Mouse (Mus musculus): ENCODE measurements at regions not wholly inside any gene's neighbourhood (a gene's known extent, or its start where the extent isn't known, plus 50 kb on each side); places are given as distances from the start of the nearest gene placed in this dataset.

DNA sequence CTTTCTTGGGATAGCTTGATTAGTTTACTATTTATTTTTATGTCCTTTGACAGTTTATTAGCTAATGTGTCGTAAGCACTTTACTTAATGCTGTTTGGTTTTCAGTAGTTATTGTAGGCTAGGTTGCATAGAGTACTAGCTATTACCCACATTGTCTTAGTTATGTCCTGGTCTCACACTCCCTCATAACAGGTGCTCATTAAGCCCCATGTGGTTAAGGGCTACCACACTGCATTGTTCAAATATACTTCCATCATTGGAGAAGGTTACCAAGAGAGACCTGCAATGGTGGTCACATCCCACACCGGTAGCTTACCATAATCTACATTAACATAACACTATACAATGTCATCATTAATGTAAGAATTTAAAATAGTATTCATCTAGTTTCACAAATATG lies 153.3 kb downstream of the Lyplal1 start:
- Histone ChIP-seq H3K4me3 (ENCODE audit: low read depth, low read length) (no peak overlapping the region), H3K27me3 (ENCODE audit: control insufficient read depth, insufficient read depth, low read length) (no peaks in the 10 kb centered on the region), H3K4me2 (ENCODE audit: low read depth, low read length) (no peak overlapping the region), H3K4me1 (ENCODE audit: control insufficient read depth, insufficient read depth) (no peaks in the 10 kb centered on the region), H3K9me3 (replicated peaks; ENCODE audit: control insufficient read depth, low read length) (no peaks in the 10 kb centered on the region), H3K27ac (ENCODE audit: low read depth) (no peak overlapping the region), H3K9ac (replicated peaks; ENCODE audit: low read depth, low read length) (no peak overlapping the region), H3K36me3 (replicated peaks; ENCODE audit: control insufficient read depth, insufficient read depth, low read length) (no peaks in the 10 kb centered on the region)
- 96% methylated on average over 2 of the region's 2 CpGs for WGBS
- TF ChIP-seq EP300 (IDR thresholded peaks at IDR 0.05; ENCODE audit: low read depth) (no peak), CTCF (IDR thresholded peaks at IDR 0.05; ENCODE audit: low read depth) (no peak)
- DNase-seq (ENCODE audit: low spot score) (no peak), ATAC-seq (ENCODE audit: insufficient read depth, low read depth) (no peak)

DNA sequence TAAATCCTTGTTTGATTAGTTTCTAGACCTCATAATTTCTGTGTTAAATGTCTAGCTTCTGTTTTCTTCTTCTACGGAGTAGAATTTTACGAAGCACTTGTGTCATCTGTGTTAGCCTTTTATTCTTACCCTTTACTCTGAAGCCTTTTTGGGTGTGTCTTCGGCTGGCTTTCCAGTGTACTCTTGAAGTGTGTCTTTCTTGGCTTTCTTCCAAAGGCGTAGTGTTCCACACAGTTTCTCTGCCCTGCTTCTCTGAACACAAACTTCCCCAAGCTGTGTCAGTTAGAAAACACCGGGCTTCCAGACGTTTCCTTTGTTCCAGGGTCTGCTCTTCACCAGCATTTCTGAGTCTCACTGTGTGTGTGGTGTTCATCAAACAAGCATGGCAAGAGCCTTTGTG lies 152.7 kb downstream of the Lyplal1 start:
- Histone ChIP-seq H3K36me3 (replicated peaks; ENCODE audit: control insufficient read depth, insufficient read depth, low read length) (no peaks in the 10 kb centered on the region), H3K9ac (replicated peaks; ENCODE audit: low read depth, low read length) (no peak overlapping the region), H3K4me3 (ENCODE audit: low read depth, low read length) (no peak overlapping the region), H3K4me1 (ENCODE audit: control insufficient read depth, insufficient read depth) (no peaks in the 10 kb centered on the region), H3K9me3 (replicated peaks; ENCODE audit: control insufficient read depth, low read length) (no peaks in the 10 kb centered on the region), H3K4me2 (ENCODE audit: low read depth, low read length) (no peak overlapping the region), H3K27ac (ENCODE audit: low read depth) (no peak overlapping the region), H3K27me3 (ENCODE audit: control insufficient read depth, insufficient read depth, low read length) (no peaks in the 10 kb centered on the region)
- DNase-seq (ENCODE audit: low spot score) (peak; percentile 47), ATAC-seq (ENCODE audit: insufficient read depth, low read depth) (no peak)
- TF ChIP-seq CTCF (IDR thresholded peaks at IDR 0.05; ENCODE audit: low read depth): no peak
- no peak for TF ChIP-seq EP300 (IDR thresholded peaks at IDR 0.05; ENCODE audit: low read depth)
- 36% methylated on average over 6 of the region's 6 CpGs for WGBS

DNA sequence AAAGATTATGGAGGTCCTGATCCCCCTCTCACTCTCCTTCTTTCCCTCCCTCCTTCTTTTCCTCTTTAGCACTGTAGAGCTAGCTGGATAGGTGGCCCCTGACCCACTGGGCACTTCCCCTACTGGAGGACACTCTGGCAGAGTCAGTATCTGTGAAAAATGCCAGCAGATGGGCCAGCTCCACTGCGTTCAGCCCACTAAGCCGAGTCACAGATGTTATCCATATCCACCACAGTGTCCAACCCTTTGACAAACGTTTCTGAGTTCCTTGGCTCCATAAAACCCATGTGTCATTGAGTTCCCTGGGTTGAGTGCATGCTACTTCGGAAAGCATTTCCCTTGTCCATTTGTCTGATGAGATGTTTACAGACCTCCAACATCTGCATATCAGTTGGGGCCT lies 149.9 kb downstream of the Lyplal1 start:
- no peak for TF ChIP-seq EP300 (IDR thresholded peaks at IDR 0.05; ENCODE audit: low read depth)
- TF ChIP-seq CTCF (IDR thresholded peaks at IDR 0.05; ENCODE audit: low read depth): no peak
- no peak overlapping the region for H3K27ac ChIP-seq (ENCODE audit: low read depth)
- no peak overlapping the region for H3K4me2 ChIP-seq (ENCODE audit: low read depth, low read length)
- no peak for ATAC-seq (ENCODE audit: insufficient read depth, low read depth)
- H3K4me3 ChIP-seq (ENCODE audit: low read depth, low read length): no peak overlapping the region
- no peaks in the 10 kb centered on the region for H3K27me3 ChIP-seq (ENCODE audit: control insufficient read depth, insufficient read depth, low read length)
- no peaks in the 10 kb centered on the region for H3K4me1 ChIP-seq (ENCODE audit: control insufficient read depth, insufficient read depth)
- H3K36me3 ChIP-seq (replicated peaks; ENCODE audit: control insufficient read depth, insufficient read depth, low read length): no peaks in the 10 kb centered on the region
- no peak for DNase-seq (ENCODE audit: low spot score)
- H3K9me3 ChIP-seq (replicated peaks; ENCODE audit: control insufficient read depth, low read length): no peaks in the 10 kb centered on the region
- WGBS: 72% methylated on average over 4 of the region's 4 CpGs
- H3K9ac ChIP-seq (replicated peaks; ENCODE audit: low read depth, low read length): no peak overlapping the region

DNA sequence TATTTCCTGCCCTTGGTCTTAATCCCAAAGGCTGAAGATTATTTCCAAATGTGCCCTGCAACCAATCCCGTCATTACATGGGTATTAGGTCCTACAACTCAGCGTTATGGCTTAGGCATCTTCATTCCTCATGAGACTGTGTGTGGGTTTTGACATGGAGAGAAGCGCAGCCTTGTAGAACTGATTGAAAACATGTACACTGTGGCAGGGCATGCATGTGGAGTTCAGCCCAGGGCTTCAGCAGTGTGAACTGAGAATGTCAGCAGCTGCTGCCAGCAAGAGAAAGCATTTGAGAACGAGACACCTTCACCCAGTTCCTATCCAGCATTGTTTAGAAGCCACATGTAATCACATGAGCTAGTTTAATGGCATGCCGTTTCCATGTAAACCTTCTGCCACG lies 149.3 kb downstream of the Lyplal1 start:
- TF ChIP-seq EP300 (IDR thresholded peaks at IDR 0.05; ENCODE audit: low read depth): no peak
- no peak for TF ChIP-seq CTCF (IDR thresholded peaks at IDR 0.05; ENCODE audit: low read depth)
- no peak overlapping the region for H3K4me3 ChIP-seq (ENCODE audit: low read depth, low read length)
- H3K27me3 ChIP-seq (ENCODE audit: control insufficient read depth, insufficient read depth, low read length): no peaks in the 10 kb centered on the region
- no peak for ATAC-seq (ENCODE audit: insufficient read depth, low read depth)
- H3K9me3 ChIP-seq (replicated peaks; ENCODE audit: control insufficient read depth, low read length): no peaks in the 10 kb centered on the region
- DNase-seq (ENCODE audit: low spot score): no peak
- WGBS: 70% methylated on average over 6 of the region's 6 CpGs
- no peaks in the 10 kb centered on the region for H3K4me1 ChIP-seq (ENCODE audit: control insufficient read depth, insufficient read depth)
- no peaks in the 10 kb centered on the region for H3K36me3 ChIP-seq (replicated peaks; ENCODE audit: control insufficient read depth, insufficient read depth, low read length)
- no peak overlapping the region for H3K27ac ChIP-seq (ENCODE audit: low read depth)
- no peak overlapping the region for H3K9ac ChIP-seq (replicated peaks; ENCODE audit: low read depth, low read length)
- H3K4me2 ChIP-seq (ENCODE audit: low read depth, low read length): no peak overlapping the region

DNA sequence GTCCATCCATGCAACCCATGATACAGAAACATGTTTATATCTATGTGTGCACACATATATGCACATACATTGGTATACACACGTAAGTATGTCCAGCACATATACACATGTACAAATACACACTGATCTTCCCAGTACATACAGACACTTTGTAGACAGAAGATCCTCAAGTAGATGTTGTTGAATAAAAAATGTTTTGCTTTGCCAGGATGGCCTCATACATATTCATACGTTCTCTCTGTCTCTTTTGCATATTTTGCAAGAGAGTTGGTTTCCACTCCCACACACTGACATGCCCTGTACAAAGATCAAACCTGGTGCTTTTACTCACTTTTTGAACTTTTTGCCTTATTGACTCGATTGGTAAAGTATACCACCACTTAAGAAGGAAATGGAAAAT lies 148.5 kb downstream of the Lyplal1 start:
- Histone ChIP-seq H3K27ac (ENCODE audit: low read depth) (no peak overlapping the region), H3K9ac (replicated peaks; ENCODE audit: low read depth, low read length) (no peak overlapping the region), H3K4me2 (ENCODE audit: low read depth, low read length) (no peak overlapping the region), H3K4me1 (ENCODE audit: control insufficient read depth, insufficient read depth) (no peaks in the 10 kb centered on the region), H3K9me3 (replicated peaks; ENCODE audit: control insufficient read depth, low read length) (no peaks in the 10 kb centered on the region), H3K27me3 (ENCODE audit: control insufficient read depth, insufficient read depth, low read length) (no peaks in the 10 kb centered on the region), H3K36me3 (replicated peaks; ENCODE audit: control insufficient read depth, insufficient read depth, low read length) (no peaks in the 10 kb centered on the region), H3K4me3 (ENCODE audit: low read depth, low read length) (no peak overlapping the region)
- WGBS: 76% methylated on average over 3 of the region's 3 CpGs
- DNase-seq (ENCODE audit: low spot score) (no peak), ATAC-seq (ENCODE audit: insufficient read depth, low read depth) (no peak)
- no peak for TF ChIP-seq EP300 (IDR thresholded peaks at IDR 0.05; ENCODE audit: low read depth)
- TF ChIP-seq CTCF (IDR thresholded peaks at IDR 0.05; ENCODE audit: low read depth): no peak

DNA sequence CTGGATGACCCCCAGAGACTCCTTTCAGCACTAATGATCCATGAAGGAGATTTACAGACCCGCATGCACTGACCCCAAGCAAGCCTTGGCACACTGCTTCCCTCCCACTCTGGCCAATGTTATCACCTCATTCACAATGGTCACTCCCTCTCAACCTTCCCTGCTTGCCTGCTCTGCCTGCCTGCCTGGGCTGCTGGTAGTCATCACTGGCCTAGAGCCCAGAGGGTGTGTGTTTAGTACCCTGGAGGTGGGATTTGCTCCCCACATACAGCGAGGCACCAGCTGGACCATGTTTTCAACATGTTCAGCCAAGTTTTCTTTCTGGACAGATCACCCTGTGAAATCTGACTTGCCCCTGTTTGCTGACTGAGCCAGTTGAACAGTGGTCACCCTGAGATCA lies 147.9 kb downstream of the Lyplal1 start:
- 30% methylated on average over 2 of the region's 2 CpGs for WGBS
- no peaks in the 10 kb centered on the region for H3K9me3 ChIP-seq (replicated peaks; ENCODE audit: control insufficient read depth, low read length)
- no peak for ATAC-seq (ENCODE audit: insufficient read depth, low read depth)

More for the DNA sequence above, 147.9 kb downstream of the Lyplal1 start:
- TF ChIP-seq CTCF (IDR thresholded peaks at IDR 0.05; ENCODE audit: low read depth): no peak
- Histone ChIP-seq H3K4me3 (ENCODE audit: low read depth, low read length) (no peak overlapping the region), H3K27ac (ENCODE audit: low read depth) (no peak overlapping the region), H3K4me2 (ENCODE audit: low read depth, low read length) (no peak overlapping the region), H3K4me1 (ENCODE audit: control insufficient read depth, insufficient read depth) (no peaks in the 10 kb centered on the region), H3K9ac (replicated peaks; ENCODE audit: low read depth, low read length) (no peak overlapping the region), H3K36me3 (replicated peaks; ENCODE audit: control insufficient read depth, insufficient read depth, low read length) (no peaks in the 10 kb centered on the region), H3K27me3 (ENCODE audit: control insufficient read depth, insufficient read depth, low read length) (no peaks in the 10 kb centered on the region)
- DNase-seq (ENCODE audit: low spot score): no peak
